Mouse (Mus musculus) neural tube, embryonic 14.5 days (tissue): ENCODE measurements at regions not wholly inside any gene's neighbourhood (a gene's known extent, or its start where the extent isn't known, plus 50 kb on each side); places are given as distances from the start of the nearest gene placed in this dataset.
"Not testable (repeated sequence)": the region's sequence is repeated elsewhere in the genome, so short reads cannot be mapped to it uniquely, and the experiment has no call there.

Experiments
- ATAC-seq: fragments of 200-750 bp; cut with Nextera tagmentation; 2 replicates; pipeline ENCODE4 v1.8.0; 2017; ENCODE audit warnings: low read depth, mild to moderate bottlenecking, moderate TSS enrichment, moderate library complexity
- H3K27ac ChIP-seq: fragments of 300-500 bp; sonication (generic); 2 replicates; pipeline ENCODE4 v1.5.1; 2014; ENCODE audit warnings: low read depth, mild to moderate bottlenecking, control low read depth, low read length, moderate library complexity, mixed read lengths
- H3K27me3 ChIP-seq: fragments of 300-500 bp; sonication (generic); 2 replicates; pipeline ENCODE4 v1.6.1; 2014; ENCODE audit warnings: low read length; ENCODE audit not compliant: control insufficient read depth, insufficient read depth
- H3K36me3 ChIP-seq: fragments of 300-500 bp; sonication (generic); 2 replicates; pipeline ENCODE4 v1.6.1; 2014; ENCODE audit warnings: low read length, mixed read lengths; ENCODE audit not compliant: control insufficient read depth, insufficient read depth
- H3K4me1 ChIP-seq: fragments of 300-500 bp; sonication (generic); 2 replicates; pipeline ENCODE4 v1.6.1; 2014; ENCODE audit warnings: low read length; ENCODE audit not compliant: control insufficient read depth, insufficient read depth
- H3K4me2 ChIP-seq: fragments of 300-500 bp; sonication (generic); 2 replicates; pipeline ENCODE4 v1.6.1; 2014; ENCODE audit warnings: mild to moderate bottlenecking, low read depth, low read length, control low read depth
- H3K4me3 ChIP-seq: fragments of 300-500 bp; sonication (generic); 2 replicates; pipeline ENCODE4 v1.5.1; 2014; ENCODE audit warnings: low read depth, low read length, control low read depth, mixed read lengths
- H3K9ac ChIP-seq: fragments of 300-500 bp; sonication (generic); replicated peaks from 2 replicates; pipeline ENCODE4 v1.6.1; 2014; ENCODE audit warnings: low read depth, mild to moderate bottlenecking, control low read depth, low read length, mixed read lengths
- H3K9me3 ChIP-seq: fragments of 300-500 bp; sonication (generic); 2 replicates; pipeline ENCODE4 v1.6.1; 2016; ENCODE audit warnings: low read length; ENCODE audit not compliant: control insufficient read depth
- WGBS: fragments of 180-500 bp; shearing (Covaris S2); extraction: QIAGEN DNeasy Blood & Tissue Kit; methylation state at CpG from one replicate; pipeline ENCODE4 v1.1.7; 2014; 5-methylcytosine and 5-hydroxymethylcytosine counted together

DNA sequence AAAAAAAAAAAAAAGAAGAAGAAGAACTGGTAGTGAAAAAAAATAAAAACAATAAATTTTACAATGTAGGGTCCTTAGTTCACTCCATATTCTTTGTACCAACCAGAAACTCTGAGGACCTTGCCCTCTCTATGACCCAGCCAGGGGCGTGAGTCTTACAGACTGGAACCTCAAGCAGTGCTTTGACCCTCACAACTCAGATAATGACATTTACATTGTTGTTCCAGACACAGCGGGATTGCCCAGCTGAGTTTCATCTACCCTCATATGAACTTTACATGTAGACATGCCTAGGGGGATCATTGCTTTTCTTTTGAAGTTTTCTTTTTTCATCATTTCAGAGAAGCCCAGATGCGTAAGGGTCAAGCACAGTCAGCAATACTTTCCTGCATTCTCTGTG is 1496.6 kb upstream of the 4931417E11Rik start:
- Histone ChIP-seq H3K27me3 (no peaks in the 10 kb centered on the region), H3K9me3 (no peaks in the 10 kb centered on the region), H3K4me1 (no peaks in the 10 kb centered on the region), H3K27ac (no peak overlapping the region), H3K36me3 (no peaks in the 10 kb centered on the region), H3K9ac (no peak overlapping the region), H3K4me2 (no peak overlapping the region), H3K4me3 (no peak overlapping the region)
- ATAC-seq, result no peak
- 52% methylated on average over 3 of the region's 3 CpGs for WGBS

DNA sequence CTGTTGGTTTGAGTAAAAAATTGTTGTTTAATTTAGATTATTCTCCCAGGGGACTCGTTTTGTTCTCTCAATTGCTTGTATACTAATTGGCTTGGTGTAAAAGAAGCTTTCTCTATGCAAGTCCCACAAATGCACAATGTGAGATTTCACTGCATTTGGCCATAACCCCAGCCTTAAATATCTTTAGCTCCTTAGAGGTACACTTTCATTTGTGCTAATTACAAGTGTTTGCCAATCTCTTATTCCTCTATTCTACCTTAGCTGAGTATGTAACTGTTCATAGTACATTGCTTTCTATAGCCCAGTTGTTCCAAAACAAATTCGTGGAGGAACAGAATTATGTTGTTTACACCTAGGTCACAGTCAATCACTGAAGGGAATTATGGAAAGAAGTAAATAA is 1459.0 kb upstream of the 4931417E11Rik start:
- peak; percentile 49; the same call in 1 of the 2 replicates for ATAC-seq
- Histone ChIP-seq H3K27ac (no peak overlapping the region), H3K27me3 (no peaks in the 10 kb centered on the region), H3K4me2 (no peak overlapping the region), H3K4me3 (no peak overlapping the region), H3K4me1 (no peaks in the 10 kb centered on the region), H3K36me3 (no peaks in the 10 kb centered on the region), H3K9me3 (no peaks in the 10 kb centered on the region), H3K9ac (no peak overlapping the region)
- 48% methylated on average over 2 of the region's 2 CpGs for WGBS

DNA sequence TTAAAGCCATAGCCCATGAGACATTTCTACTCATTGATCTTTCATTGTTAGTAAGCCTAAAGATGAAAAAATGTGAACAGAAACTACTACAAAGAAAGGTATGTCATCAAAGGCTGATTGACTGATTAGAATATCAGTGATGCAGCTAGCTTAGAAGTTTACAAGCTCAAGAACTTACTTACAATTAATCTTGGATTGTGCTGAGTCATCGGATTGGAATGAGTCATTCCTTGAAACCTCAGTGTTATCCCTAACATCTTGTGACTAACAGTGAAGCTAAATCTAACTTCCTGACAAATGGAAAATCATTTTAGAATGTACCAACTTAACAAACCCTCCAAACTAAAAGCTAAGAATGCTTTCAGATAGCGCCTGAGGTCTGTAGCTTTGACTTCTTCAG is 1434.1 kb upstream of the 4931417E11Rik start:
- Histone ChIP-seq H3K4me1 (no peaks in the 10 kb centered on the region), H3K9me3 (no peaks in the 10 kb centered on the region), H3K9ac (no peak overlapping the region), H3K27ac (no peak overlapping the region), H3K4me3 (no peak overlapping the region), H3K27me3 (no peaks in the 10 kb centered on the region), H3K4me2 (no peak overlapping the region), H3K36me3 (no peaks in the 10 kb centered on the region)
- no peak for ATAC-seq
- WGBS, result 90% methylated on average over 2 of the region's 2 CpGs

DNA sequence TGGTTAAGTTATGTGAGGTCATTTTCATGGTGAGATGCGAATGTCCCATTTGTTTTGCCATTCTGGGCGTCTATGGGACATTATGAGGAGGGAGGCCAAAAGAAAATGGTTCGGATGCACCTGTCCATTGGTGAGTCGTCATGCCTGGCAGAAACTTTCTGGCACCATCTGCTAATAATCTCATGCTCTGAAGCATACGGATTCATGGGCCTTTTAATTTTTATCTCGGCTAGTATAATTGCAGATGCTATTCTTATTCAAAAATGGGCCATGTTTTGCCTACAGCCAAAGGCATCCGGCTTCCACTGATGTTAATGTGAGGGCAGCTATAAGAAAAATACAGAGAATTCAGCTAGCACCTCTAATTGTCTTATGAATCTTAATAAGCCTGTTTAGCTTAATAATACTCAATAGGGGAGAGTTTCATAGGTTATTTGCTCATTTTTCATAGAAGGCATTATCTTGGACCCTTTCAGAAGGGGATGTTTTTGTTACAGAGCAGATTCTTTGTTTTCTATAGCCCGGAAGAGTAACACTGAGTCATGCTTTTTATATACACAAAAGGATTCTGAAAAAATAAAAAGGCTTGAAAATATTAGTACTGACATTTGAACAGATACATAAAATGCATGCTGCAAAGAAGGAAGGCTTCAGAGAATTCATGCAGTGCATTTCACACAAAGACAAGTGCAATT is 1401.3 kb upstream of the 4931417E11Rik start:
- H3K9me3 ChIP-seq, result no peaks in the 10 kb centered on the region
- no peak for ATAC-seq
- WGBS, result 60% methylated on average over 8 of the region's 8 CpGs
- no peak overlapping the region for H3K4me3 ChIP-seq
- no peak overlapping the region for H3K4me2 ChIP-seq
- H3K4me1 ChIP-seq, result no peaks in the 10 kb centered on the region
- no peaks in the 10 kb centered on the region for H3K36me3 ChIP-seq
- no peak overlapping the region for H3K27ac ChIP-seq
- H3K9ac ChIP-seq, result no peak overlapping the region
- no peaks in the 10 kb centered on the region for H3K27me3 ChIP-seq

DNA sequence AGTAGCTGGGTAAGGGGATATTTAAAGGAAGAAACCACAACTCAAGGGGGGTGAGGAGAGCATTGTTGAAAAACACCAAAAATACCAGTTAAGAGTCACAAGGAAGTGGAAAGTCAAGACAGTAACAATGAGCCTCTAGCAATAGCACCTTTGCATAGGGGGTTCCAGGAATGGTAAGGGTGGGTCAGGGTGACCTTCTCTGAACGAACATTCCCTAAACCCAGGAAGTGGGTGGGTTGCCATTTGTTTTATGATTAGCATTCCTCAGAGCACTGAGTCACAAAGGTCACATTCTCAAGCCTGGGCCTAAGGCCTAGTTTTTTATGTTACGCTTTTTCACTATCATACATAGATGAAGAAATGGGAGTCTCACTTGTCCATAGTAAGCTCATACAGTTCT is 1351.2 kb upstream of the 4931417E11Rik start:
- not testable (repeated sequence) for H3K4me2 ChIP-seq, H3K27ac ChIP-seq, H3K4me1 ChIP-seq, H3K36me3 ChIP-seq, H3K27me3 ChIP-seq, H3K4me3 ChIP-seq, ATAC-seq, H3K9me3 ChIP-seq, H3K9ac ChIP-seq
- WGBS, result 86% methylated on average over 2 of the region's 2 CpGs
